Mouse (Mus musculus) midbrain, embryonic 16.5 days (tissue): ENCODE measurements around the gene Kctd20. TPM values are rescaled to one million over a fixed set of nuclear protein-coding genes. Genes with fewer than 3 reads are reported as not detected.
A peak's percentile ranks its signal among the peaks of the same experiment; 100 is the strongest.
"Not testable (repeated sequence)": the region's sequence is repeated elsewhere in the genome, so short reads cannot be mapped to it uniquely, and the experiment has no call there.

Experiments
- ATAC-seq: fragments of 200-750 bp; cut with Nextera tagmentation; 2 replicates; pipeline ENCODE4 v1.8.0; 2017; ENCODE audit warnings: moderate TSS enrichment
- H3K27ac ChIP-seq: fragments of 300-500 bp; sonication (generic); 2 replicates; pipeline ENCODE4 v1.5.1; 2014; ENCODE audit warnings: mild to moderate bottlenecking, low read length, mixed read lengths
- H3K27me3 ChIP-seq: fragments of 300-500 bp; sonication (generic); 2 replicates; pipeline ENCODE4 v1.6.1; 2014; ENCODE audit warnings: low read depth, low read length, mixed read lengths; ENCODE audit not compliant: control insufficient read depth, insufficient read depth
- H3K36me3 ChIP-seq: fragments of 300-500 bp; sonication (generic); 2 replicates; pipeline ENCODE4 v1.6.1; 2014; ENCODE audit warnings: mild to moderate bottlenecking, low read length, moderate library complexity, mixed read lengths; ENCODE audit not compliant: control insufficient read depth, insufficient read depth
- H3K4me1 ChIP-seq: fragments of 300-500 bp; sonication (generic); 2 replicates; pipeline ENCODE4 v1.6.1; 2014; ENCODE audit warnings: mild to moderate bottlenecking, low read length, mixed read lengths; ENCODE audit not compliant: control insufficient read depth, insufficient read depth
- H3K4me2 ChIP-seq: fragments of 300-500 bp; sonication (generic); 2 replicates; pipeline ENCODE4 v1.6.1; 2014; ENCODE audit warnings: mild to moderate bottlenecking, low read length, mixed read lengths
- H3K4me3 ChIP-seq: fragments of 300-500 bp; sonication (generic); 2 replicates; pipeline ENCODE4 v1.5.1; 2014; ENCODE audit warnings: low read depth, mild to moderate bottlenecking, low read length, moderate library complexity, mixed read lengths
- H3K9ac ChIP-seq: fragments of 300-500 bp; sonication (generic); 2 replicates; pipeline ENCODE4 v1.6.1; 2014; ENCODE audit warnings: low read depth, low read length, mixed read lengths
- H3K9me3 ChIP-seq: fragments of 300-500 bp; sonication (generic); replicated peaks from 2 replicates; pipeline ENCODE4 v1.6.1; 2014; ENCODE audit warnings: mild to moderate bottlenecking, low read length, mixed read lengths; ENCODE audit not compliant: control insufficient read depth, poor library complexity, severe bottlenecking
- WGBS: fragments of 180-500 bp; shearing (Covaris S2); extraction: QIAGEN DNeasy Blood & Tissue Kit; methylation state at CpG from one replicate; pipeline ENCODE4 v1.1.7; 2014; 5-methylcytosine and 5-hydroxymethylcytosine counted together
- polyA plus RNA-seq: library from polyadenylated mRNA; unstranded; fragments of >200 nt; fragmentation: Nextera tagmentation; extraction: Ambion mirVana; gene quantifications from 2 replicates; pipeline ENCODE4 v1.2.1, GENCODE M21; 2015

Kctd20 gene
- polyA plus RNA-seq, 1 experiment from 2014 or later: 92.4 TPM

DNA sequence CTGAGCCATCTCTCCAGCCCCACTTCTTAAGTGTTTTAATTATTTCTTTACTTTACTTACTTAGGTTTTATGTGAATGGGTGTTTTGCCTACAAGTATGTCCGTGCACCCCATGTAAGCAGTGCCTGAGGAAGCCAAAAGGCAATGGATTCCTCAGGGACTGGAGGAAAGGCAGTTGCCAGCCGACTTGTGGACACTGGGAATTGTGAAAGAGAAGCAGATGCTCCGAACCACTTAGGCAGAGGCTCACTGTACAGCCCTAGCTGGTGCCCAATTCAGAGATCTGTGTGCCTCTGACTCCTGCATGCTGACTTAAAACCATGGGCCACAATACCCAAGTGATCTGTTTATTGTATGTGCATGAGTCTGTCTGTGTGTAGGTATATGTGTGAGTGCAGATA lies 37.2 kb downstream of the Kctd20 start:
- no peak for ATAC-seq
- no peak overlapping the region for H3K4me2 ChIP-seq
- WGBS: 82% methylated on average over 3 of the region's 3 CpGs
- no peak overlapping the region for H3K27ac ChIP-seq
- peaks cover 40% of the 10 kb centered on the region for H3K36me3 ChIP-seq
- H3K9ac ChIP-seq: no peak overlapping the region
- no peaks in the 10 kb centered on the region for H3K27me3 ChIP-seq
- H3K4me3 ChIP-seq: no peak overlapping the region
- H3K9me3 ChIP-seq: no peaks in the 10 kb centered on the region
- no peaks in the 10 kb centered on the region for H3K4me1 ChIP-seq

- WGBS: 69% methylated on average over 4 of the region's 4 CpGs
- no peak overlapping the region for H3K27ac ChIP-seq
- no peak overlapping the region for H3K4me3 ChIP-seq
- no peak for ATAC-seq
- H3K27me3 ChIP-seq: no peaks in the 10 kb centered on the region
- H3K4me1 ChIP-seq: no peaks in the 10 kb centered on the region
- H3K36me3 ChIP-seq: peaks cover 44% of the 10 kb centered on the region
- H3K9me3 ChIP-seq: no peaks in the 10 kb centered on the region
- no peak overlapping the region for H3K4me2 ChIP-seq
- H3K9ac ChIP-seq: no peak overlapping the region
Measured at GRCm38 (mm10) chr17:28990060-28990459, 38.3 kb downstream of the Kctd20 start.

GRCm38 (mm10) chr17:28991286-28991685 lies 39.5 kb downstream of the Kctd20 start:
- Histone ChIP-seq H3K27me3 (no peaks in the 10 kb centered on the region), H3K9me3 (no peaks in the 10 kb centered on the region), H3K4me1 (no peaks in the 10 kb centered on the region), H3K4me3 (no peak overlapping the region), H3K4me2 (no peak overlapping the region), H3K27ac (no peak overlapping the region), H3K9ac (no peak overlapping the region), H3K36me3 (peaks cover 39% of the 10 kb centered on the region)
- ATAC-seq: no peak
- WGBS: 89% methylated on average over 9 of the region's 9 CpGs

- Histone ChIP-seq H3K36me3 (peaks cover 32% of the 10 kb centered on the region), H3K27me3 (no peaks in the 10 kb centered on the region), H3K9ac (no peak overlapping the region), H3K4me2 (no peak overlapping the region), H3K27ac (no peak overlapping the region), H3K9me3 (no peaks in the 10 kb centered on the region), H3K4me1 (no peaks in the 10 kb centered on the region), H3K4me3 (no peak overlapping the region)
- no peak for ATAC-seq
- 72% methylated on average over 7 of the region's 7 CpGs for WGBS
Measured at GRCm38 (mm10) chr17:28992105-28992504, 40.4 kb downstream of the Kctd20 start.

DNA sequence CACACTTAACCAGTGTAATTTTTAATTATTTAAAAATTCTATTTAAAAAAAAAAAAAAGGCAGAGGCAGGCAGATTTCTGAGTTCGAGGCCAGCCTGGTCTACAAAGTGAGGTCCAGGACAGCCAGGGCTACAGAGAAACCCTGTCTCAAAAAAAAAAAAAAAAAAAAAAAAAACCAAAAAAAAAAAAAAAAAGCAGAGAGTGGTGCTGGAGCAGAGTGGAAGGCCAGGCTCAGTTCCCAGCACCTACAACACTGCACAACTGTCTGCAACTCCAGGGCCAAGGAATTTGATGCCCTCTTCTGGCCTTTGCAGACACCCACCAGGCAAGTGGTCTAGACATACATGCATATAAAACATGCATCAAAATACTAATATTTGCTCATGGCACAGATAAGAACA lies 41.3 kb downstream of the Kctd20 start:
- not testable (repeated sequence) for H3K4me2 ChIP-seq, H3K4me3 ChIP-seq, H3K27me3 ChIP-seq, H3K4me1 ChIP-seq, ATAC-seq, H3K27ac ChIP-seq, H3K9ac ChIP-seq, H3K9me3 ChIP-seq
- peaks cover 26% of the 10 kb centered on the region for H3K36me3 ChIP-seq
- WGBS: 100% methylated on average over 1 of the region's 1 CpGs

DNA sequence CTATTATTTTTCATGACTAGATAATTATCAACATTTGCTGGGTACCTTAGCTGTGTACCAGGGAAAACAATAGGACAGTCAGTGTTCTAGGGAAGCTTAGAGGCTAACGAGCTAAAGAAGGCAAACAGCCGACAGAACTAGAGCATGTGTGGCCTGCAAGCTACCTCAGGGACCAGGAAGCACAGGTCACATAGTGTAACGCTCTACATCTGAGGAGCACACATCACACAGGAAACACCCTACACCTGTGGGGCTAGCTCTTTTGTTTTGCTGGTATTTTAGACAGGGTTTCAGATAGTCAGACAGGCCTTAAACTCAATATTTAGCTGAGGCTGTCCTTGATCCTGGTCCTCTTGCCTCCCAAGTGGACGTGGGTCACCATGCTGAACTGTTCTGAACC lies 42.9 kb downstream of the Kctd20 start:
- no peak for ATAC-seq
- no peak overlapping the region for H3K4me2 ChIP-seq
- no peak overlapping the region for H3K9ac ChIP-seq
- no peak overlapping the region for H3K27ac ChIP-seq
- H3K27me3 ChIP-seq: no peaks in the 10 kb centered on the region
- H3K4me3 ChIP-seq: no peak overlapping the region
- H3K9me3 ChIP-seq: no peaks in the 10 kb centered on the region
- WGBS: 90% methylated on average over 4 of the region's 4 CpGs
- no peaks in the 10 kb centered on the region for H3K4me1 ChIP-seq
- peaks cover 26% of the 10 kb centered on the region for H3K36me3 ChIP-seq

GRCm38 (mm10) chr17:29000465-29000864 lies 48.7 kb downstream of the Kctd20 start:
- WGBS: 88% methylated on average over 6 of the region's 6 CpGs
- H3K9me3 ChIP-seq: no peaks in the 10 kb centered on the region
- ATAC-seq: no peak

GRCm38 (mm10) chr17:29003740-29004139 lies 52.0 kb downstream of the Kctd20 start:
- H3K4me2 ChIP-seq: no peak overlapping the region
- peaks cover 7% of the 10 kb centered on the region for H3K36me3 ChIP-seq
- no peak overlapping the region for H3K4me3 ChIP-seq
- H3K27ac ChIP-seq: no peak overlapping the region
- ATAC-seq: no peak
- H3K27me3 ChIP-seq: no peaks in the 10 kb centered on the region
- H3K4me1 ChIP-seq: peaks cover 21% of the 10 kb centered on the region
- H3K9ac ChIP-seq: no peak overlapping the region
- WGBS: 83% methylated on average over 1 of the region's 1 CpGs
- no peaks in the 10 kb centered on the region for H3K9me3 ChIP-seq

More at GRCm38 (mm10) chr17:29000465-29000864, 48.7 kb downstream of the Kctd20 start:
- Histone ChIP-seq H3K27ac (no peak overlapping the region), H3K4me3 (no peak overlapping the region), H3K4me2 (no peak overlapping the region), H3K27me3 (no peaks in the 10 kb centered on the region), H3K9ac (no peak overlapping the region), H3K4me1 (peaks cover 5% of the 10 kb centered on the region), H3K36me3 (peaks cover 16% of the 10 kb centered on the region)

DNA sequence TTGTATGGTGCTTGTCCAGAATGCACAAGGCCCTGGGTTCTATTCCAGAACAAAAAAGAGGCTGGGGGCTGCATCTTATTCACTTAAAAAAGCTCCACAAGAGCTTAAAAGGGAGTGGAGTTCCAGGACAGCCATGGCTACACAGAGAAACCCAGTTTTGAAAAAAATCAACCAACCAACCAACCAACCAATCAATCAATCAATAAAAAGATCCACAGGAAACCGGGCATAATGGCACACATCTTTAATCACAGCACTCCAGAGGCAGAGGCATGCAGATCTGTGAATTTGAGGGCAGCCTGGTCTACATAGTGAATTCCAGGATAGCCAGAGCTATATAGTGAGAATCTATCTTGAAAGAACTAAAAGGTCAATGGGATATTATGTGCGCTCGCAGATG lies 53.3 kb downstream of the Kctd20 start:
- H3K4me3 ChIP-seq: no peak overlapping the region
- no peaks in the 10 kb centered on the region for H3K9me3 ChIP-seq
- no peak for ATAC-seq
- WGBS: 88% methylated on average over 3 of the region's 3 CpGs
- no peak overlapping the region for H3K9ac ChIP-seq
- no peak overlapping the region for H3K4me2 ChIP-seq
- no peaks in the 10 kb centered on the region for H3K36me3 ChIP-seq
- H3K4me1 ChIP-seq: peaks cover 21% of the 10 kb centered on the region
- H3K27me3 ChIP-seq: no peaks in the 10 kb centered on the region
- no peak overlapping the region for H3K27ac ChIP-seq

GRCm38 (mm10) chr17:29006812-29007211 lies 55.1 kb downstream of the Kctd20 start:
- H3K4me3 ChIP-seq: peak overlapping the region; percentile 81
- peak overlapping the region; percentile 91 for H3K4me2 ChIP-seq
- no peaks in the 10 kb centered on the region for H3K36me3 ChIP-seq
- peak overlapping the region; percentile 89 for H3K27ac ChIP-seq
- H3K27me3 ChIP-seq: no peaks in the 10 kb centered on the region
- H3K9ac ChIP-seq: peak overlapping the region; percentile 89
- 7% methylated on average over 7 of the region's 7 CpGs for WGBS
- peaks cover 21% of the 10 kb centered on the region for H3K4me1 ChIP-seq
- no peaks in the 10 kb centered on the region for H3K9me3 ChIP-seq
- ATAC-seq: no peak
